23 mouse cellular contexts compared by ENCODE assay signal in genomic region chr8:41818079-41818478, GRCm38 (mm10).
DNase-seq lines count a peak whose midpoint lies in the region; ATAC-seq and TF ChIP-seq lines count a peak whose summit lies in the region.
"Had no signal": no experiment of that assay in that cellular context is flagged by ENCODE, and none has a peak within 500 bp of the region (broad histone marks: within the 10 kb centered on the region; RNA-seq: fewer than 3 reads in every experiment).

No protein-coding gene starts in this region.

- H3K9ac ChIP-seq in embryonic facial prominence, embryonic 11.5 days (replicated peaks; ENCODE audit: low read length): no peak overlapping the region
- H3K9ac ChIP-seq in limb, embryonic 12.5 days (replicated peaks): no peak overlapping the region
- no peak overlapping the region for H3K9ac ChIP-seq in forebrain, postnatal 0 days
- H3K9ac ChIP-seq: hindbrain, embryonic 12.5 days had no signal

- H3K4me3 ChIP-seq in embryonic facial prominence, embryonic 10.5 days: no peak overlapping the region
- H3K4me3 ChIP-seq in embryonic facial prominence, embryonic 11.5 days (ENCODE audit: low read depth, low read length): no peak overlapping the region
- no peak overlapping the region for H3K4me3 ChIP-seq in limb, embryonic 12.5 days (replicated peaks)
- H3K4me3 ChIP-seq in forebrain, postnatal 0 days (ENCODE audit: low read depth, low read length): no peak overlapping the region
- H3K4me3 ChIP-seq in lung, adult 2 months (replicated peaks; ENCODE audit: extremely low read depth, low read depth, low read length): no peak overlapping the region
- H3K4me3 ChIP-seq: hindbrain, embryonic 12.5 days had no signal

- no peak for DNase-seq in embryonic facial prominence, embryonic 10.5 days (ENCODE audit: low spot score)
- peak; percentile 80 for DNase-seq in embryonic facial prominence, embryonic 11.5 days (ENCODE audit: low spot score)
- peak; percentile 64 for DNase-seq in hindlimb bud, embryonic 11.5 days (ENCODE audit: extremely low spot score, low read depth, low spot score)
- no peak for DNase-seq in kidney, adult 18-20 months
- no peak for DNase-seq in lung, adult 18-20 months
- DNase-seq in forebrain, postnatal 0 days: no peak
- DNase-seq in lung, adult 2 months: no peak
- DNase-seq: adrenal gland, adult 2 months; adrenal gland, postnatal 14 days; cerebellum, adult 11 months; cerebellum, adult 2 months; cerebellum, adult 9-11 months; cerebellum, postnatal 25 days; gastrocnemius, postnatal 10 days; gastrocnemius, postnatal 36 days; heart, adult 11 months had no signal

- H3K27me3 ChIP-seq in embryonic facial prominence, embryonic 10.5 days (replicated peaks; ENCODE audit: low read depth, poor library complexity, severe bottlenecking): no peaks in the 10 kb centered on the region
- H3K27me3 ChIP-seq in embryonic facial prominence, embryonic 11.5 days (ENCODE audit: control insufficient read depth, insufficient read depth, low read length): no peaks in the 10 kb centered on the region
- no peaks in the 10 kb centered on the region for H3K27me3 ChIP-seq in limb, embryonic 12.5 days
- no peaks in the 10 kb centered on the region for H3K27me3 ChIP-seq in forebrain, postnatal 0 days (ENCODE audit: insufficient read depth, low read length)
- H3K27me3 ChIP-seq: hindbrain, embryonic 12.5 days had no signal

- H3K4me2 ChIP-seq in embryonic facial prominence, embryonic 11.5 days (ENCODE audit: low read depth, low read length): no peak overlapping the region
- no peak overlapping the region for H3K4me2 ChIP-seq in limb, embryonic 12.5 days
- no peak overlapping the region for H3K4me2 ChIP-seq in forebrain, postnatal 0 days (ENCODE audit: low read depth)
- H3K4me2 ChIP-seq: heart, embryonic 11.5 days; hindbrain, embryonic 12.5 days had no signal

- ATAC-seq in embryonic facial prominence, embryonic 11.5 days (replicated peaks; ENCODE audit: insufficient number of reproducible peaks, low FRiP score, low TSS enrichment, low read depth): no peak
- ATAC-seq in limb, embryonic 12.5 days (ENCODE audit: insufficient number of reproducible peaks, insufficient read depth, low FRiP score, low TSS enrichment, low read depth): peak; percentile 59; the same call in 1 of the 2 replicates
- ATAC-seq in forebrain, postnatal 0 days: no peak
- ATAC-seq: CD4-positive, CD25-positive, alpha-beta regulatory T cell, adult 4 months; forebrain, embryonic 14.5 days; hindbrain, embryonic 16.5 days; inflammation-experienced regulatory T-cells, adult 6 months had no signal

- no peak for TF ChIP-seq CTCF in forebrain, postnatal 0 days (IDR thresholded peaks at IDR 0.05; ENCODE audit: low read depth)
- TF ChIP-seq CTCF in lung, adult 2 months (IDR thresholded peaks at IDR 0.05; ENCODE audit: insufficient read depth, low read length): no peak

- 37% methylated on average over 1 of the region's 1 CpGs for WGBS in embryonic facial prominence, embryonic 10.5 days
- WGBS in embryonic facial prominence, embryonic 11.5 days: 29% methylated on average over 1 of the region's 1 CpGs
- 17% methylated on average over 1 of the region's 1 CpGs for WGBS in limb, embryonic 12.5 days
- 92% methylated on average over 1 of the region's 1 CpGs for WGBS in forebrain, postnatal 0 days
- 86% methylated on average over 1 of the region's 1 CpGs for WGBS in lung, adult 2 months

- H3K36me3 ChIP-seq in embryonic facial prominence, embryonic 10.5 days (replicated peaks): no peaks in the 10 kb centered on the region
- no peaks in the 10 kb centered on the region for H3K36me3 ChIP-seq in embryonic facial prominence, embryonic 11.5 days (replicated peaks; ENCODE audit: control insufficient read depth, insufficient read depth, low read depth, low read length)
- H3K36me3 ChIP-seq in limb, embryonic 12.5 days: no peaks in the 10 kb centered on the region
- H3K36me3 ChIP-seq in forebrain, postnatal 0 days (ENCODE audit: insufficient read depth): no peaks in the 10 kb centered on the region
- H3K36me3 ChIP-seq: hindbrain, embryonic 12.5 days had no signal

- H3K27ac ChIP-seq in embryonic facial prominence, embryonic 10.5 days (replicated peaks): 0 out of 2 replicates have a peak overlapping the region, but pooled peaks have one; percentile 36
- no peak overlapping the region for H3K27ac ChIP-seq in embryonic facial prominence, embryonic 11.5 days (replicated peaks; ENCODE audit: low read depth, low read length)
- H3K27ac ChIP-seq in limb, embryonic 12.5 days: peak overlapping the region; percentile 73; the same call in 1 of the 2 replicates
- H3K27ac ChIP-seq in forebrain, postnatal 0 days (ENCODE audit: low read depth, low read length): no peak overlapping the region

- no peaks in the 10 kb centered on the region for H3K9me3 ChIP-seq in embryonic facial prominence, embryonic 10.5 days
- H3K9me3 ChIP-seq in embryonic facial prominence, embryonic 11.5 days (replicated peaks; ENCODE audit: control insufficient read depth, low read length): no peaks in the 10 kb centered on the region
- H3K9me3 ChIP-seq in limb, embryonic 12.5 days: no peaks in the 10 kb centered on the region
- no peaks in the 10 kb centered on the region for H3K9me3 ChIP-seq in forebrain, postnatal 0 days (ENCODE audit: low read length)
- H3K9me3 ChIP-seq: hindbrain, embryonic 12.5 days had no signal

- no peak for TF ChIP-seq POLR2A in lung, adult 2 months (IDR thresholded peaks at IDR 0.05; ENCODE audit: borderline replicate concordance, extremely low read depth, low read depth, low read length)

- H3K4me1 ChIP-seq in embryonic facial prominence, embryonic 10.5 days: peaks cover 9% of the 10 kb centered on the region
- no peaks in the 10 kb centered on the region for H3K4me1 ChIP-seq in embryonic facial prominence, embryonic 11.5 days (ENCODE audit: control insufficient read depth, insufficient read depth, low read length)
- H3K4me1 ChIP-seq in limb, embryonic 12.5 days (replicated peaks): peaks cover 22% of the 10 kb centered on the region
- no peaks in the 10 kb centered on the region for H3K4me1 ChIP-seq in forebrain, postnatal 0 days (ENCODE audit: insufficient read depth)
- H3K4me1 ChIP-seq in lung, adult 2 months (ENCODE audit: control insufficient read depth, insufficient read depth, low read length): no peaks in the 10 kb centered on the region
- H3K4me1 ChIP-seq: hindbrain, embryonic 12.5 days had no signal

Comparison
In these comparisons a context has a peak if more than half of its experiments do, and no peak if none do; other contexts are left out.
1. DNase-seq: peak in embryonic facial prominence, embryonic 11.5 days (single experiment) and hindlimb bud, embryonic 11.5 days (single experiment); none in embryonic facial prominence, embryonic 10.5 days (single experiment), kidney, adult 18-20 months (single experiment), lung, adult 18-20 months (0 of 2), forebrain, postnatal 0 days (single experiment) and lung, adult 2 months (single experiment).
2. H3K27ac ChIP-seq: peak in embryonic facial prominence, embryonic 10.5 days (single experiment) and limb, embryonic 12.5 days (single experiment); none in embryonic facial prominence, embryonic 11.5 days (single experiment) and forebrain, postnatal 0 days (single experiment).